Mouse (Mus musculus): ENCODE data around the gene Slc29a1. TPM values are rescaled to one million over a fixed set of nuclear protein-coding genes. Genes with fewer than 3 reads are reported as not detected.
A peak's percentile ranks its signal among the peaks of the same experiment; 100 is the strongest.

The Slc29a1 gene
- 358 and 385 TPM in 2 replicates for polyA plus RNA-seq (2012; rRNA removed)

GRCm38 (mm10) chr17:45599446-45600242 lies at the start of gene Slc29a1:
Gene Slc29a1, minus strand, starts transcription at chr17:45599606.
- no peak within 1 kb of the TSS for H3K4me3 ChIP-seq (ENCODE audit: control insufficient read depth, insufficient read depth, low read length)
- TF ChIP-seq POLR2A (IDR thresholded peaks at IDR 0.05; ENCODE audit: control insufficient read depth, extremely low read depth, insufficient read depth, low read length, poor library complexity): no peak
- TF ChIP-seq CTCF (IDR thresholded peaks at IDR 0.05; ENCODE audit: borderline replicate concordance, control insufficient read depth, extremely low read depth, insufficient read depth, low read length, poor library complexity): no peak
- DNase-seq: no peak
- H3K27me3 ChIP-seq (ENCODE audit: control insufficient read depth, insufficient read depth, low read length): no peaks in the 10 kb centered on the region
- H3K4me1 ChIP-seq (replicated peaks; ENCODE audit: control insufficient read depth, insufficient read depth, low read length): peaks cover 28% of the 10 kb centered on the region
- no peak within 1 kb of the TSS for H3K27ac ChIP-seq (ENCODE audit: control insufficient read depth, insufficient read depth, low read length)
- 28% methylated on average over 32 of the region's 32 CpGs for WGBS
- no peaks in the 10 kb centered on the region for H3K36me3 ChIP-seq (ENCODE audit: control insufficient read depth, insufficient read depth, low read length)

- Histone ChIP-seq H3K4me3 (ENCODE audit: control insufficient read depth, insufficient read depth, low read length) (no peak overlapping the region), H3K4me1 (replicated peaks; ENCODE audit: control insufficient read depth, insufficient read depth, low read length) (peaks cover 8% of the 10 kb centered on the region), H3K36me3 (ENCODE audit: control insufficient read depth, insufficient read depth, low read length) (no peaks in the 10 kb centered on the region), H3K27me3 (ENCODE audit: control insufficient read depth, insufficient read depth, low read length) (no peaks in the 10 kb centered on the region), H3K27ac (ENCODE audit: control insufficient read depth, insufficient read depth, low read length) (no peak overlapping the region)
- DNase-seq: no peak
- no peak for TF ChIP-seq CTCF (IDR thresholded peaks at IDR 0.05; ENCODE audit: borderline replicate concordance, control insufficient read depth, extremely low read depth, insufficient read depth, low read length, poor library complexity)
- TF ChIP-seq POLR2A (IDR thresholded peaks at IDR 0.05; ENCODE audit: control insufficient read depth, extremely low read depth, insufficient read depth, low read length, poor library complexity): no peak
- WGBS: 97% methylated on average over 4 of the region's 4 CpGs
Measured at GRCm38 (mm10) chr17:45644185-45644584, 44.8 kb upstream of the Slc29a1 start.

GRCm38 (mm10) chr17:45642701-45643100 lies 43.3 kb upstream of the Slc29a1 start:
- Histone ChIP-seq H3K4me3 (ENCODE audit: control insufficient read depth, insufficient read depth, low read length) (no peak overlapping the region), H3K27ac (ENCODE audit: control insufficient read depth, insufficient read depth, low read length) (no peak overlapping the region), H3K27me3 (ENCODE audit: control insufficient read depth, insufficient read depth, low read length) (no peaks in the 10 kb centered on the region), H3K36me3 (ENCODE audit: control insufficient read depth, insufficient read depth, low read length) (no peaks in the 10 kb centered on the region), H3K4me1 (replicated peaks; ENCODE audit: control insufficient read depth, insufficient read depth, low read length) (peaks cover 20% of the 10 kb centered on the region)
- peak; percentile 79 for DNase-seq
- WGBS: 28% methylated on average over 12 of the region's 12 CpGs
- peak; percentile 70; the same call in 1 of the 2 replicates for TF ChIP-seq CTCF (IDR thresholded peaks at IDR 0.05; ENCODE audit: borderline replicate concordance, control insufficient read depth, extremely low read depth, insufficient read depth, low read length, poor library complexity)
- TF ChIP-seq POLR2A (IDR thresholded peaks at IDR 0.05; ENCODE audit: control insufficient read depth, extremely low read depth, insufficient read depth, low read length, poor library complexity): no peak

- Histone ChIP-seq H3K36me3 (ENCODE audit: control insufficient read depth, insufficient read depth, low read length) (no peaks in the 10 kb centered on the region), H3K27ac (ENCODE audit: control insufficient read depth, insufficient read depth, low read length) (no peak overlapping the region), H3K4me1 (replicated peaks; ENCODE audit: control insufficient read depth, insufficient read depth, low read length) (peaks cover 24% of the 10 kb centered on the region), H3K27me3 (ENCODE audit: control insufficient read depth, insufficient read depth, low read length) (no peaks in the 10 kb centered on the region), H3K4me3 (ENCODE audit: control insufficient read depth, insufficient read depth, low read length) (no peak overlapping the region)
- TF ChIP-seq CTCF (IDR thresholded peaks at IDR 0.05; ENCODE audit: borderline replicate concordance, control insufficient read depth, extremely low read depth, insufficient read depth, low read length, poor library complexity) (no peak), POLR2A (IDR thresholded peaks at IDR 0.05; ENCODE audit: control insufficient read depth, extremely low read depth, insufficient read depth, low read length, poor library complexity) (no peak)
- 97% methylated on average over 8 of the region's 8 CpGs for WGBS
- no peak for DNase-seq
Measured at GRCm38 (mm10) chr17:45641981-45642380, 42.6 kb upstream of the Slc29a1 start.

GRCm38 (mm10) chr17:45638596-45639295 lies 39.3 kb upstream of the Slc29a1 start:
- TF ChIP-seq POLR2A (IDR thresholded peaks at IDR 0.05; ENCODE audit: control insufficient read depth, extremely low read depth, insufficient read depth, low read length, poor library complexity) (no peak), CTCF (IDR thresholded peaks at IDR 0.05; ENCODE audit: borderline replicate concordance, control insufficient read depth, extremely low read depth, insufficient read depth, low read length, poor library complexity) (0 out of 2 replicates have a peak, but pooled peaks have one; percentile 41)
- Histone ChIP-seq H3K4me1 (replicated peaks; ENCODE audit: control insufficient read depth, insufficient read depth, low read length) (peaks cover 37% of the 10 kb centered on the region), H3K36me3 (ENCODE audit: control insufficient read depth, insufficient read depth, low read length) (no peaks in the 10 kb centered on the region), H3K27me3 (ENCODE audit: control insufficient read depth, insufficient read depth, low read length) (no peaks in the 10 kb centered on the region), H3K27ac (ENCODE audit: control insufficient read depth, insufficient read depth, low read length) (peak overlapping the region; percentile 92), H3K4me3 (ENCODE audit: control insufficient read depth, insufficient read depth, low read length) (no peak overlapping the region)
- 21% methylated on average over 16 of the region's 16 CpGs for WGBS
- peak; percentile 77 for DNase-seq

GRCm38 (mm10) chr17:45634033-45634432 lies 34.6 kb upstream of the Slc29a1 start:
- peaks cover 59% of the 10 kb centered on the region for H3K4me1 ChIP-seq (replicated peaks; ENCODE audit: control insufficient read depth, insufficient read depth, low read length)
- H3K36me3 ChIP-seq (ENCODE audit: control insufficient read depth, insufficient read depth, low read length): no peaks in the 10 kb centered on the region
- H3K27me3 ChIP-seq (ENCODE audit: control insufficient read depth, insufficient read depth, low read length): no peaks in the 10 kb centered on the region
- 91% methylated on average over 5 of the region's 5 CpGs for WGBS
- TF ChIP-seq POLR2A (IDR thresholded peaks at IDR 0.05; ENCODE audit: control insufficient read depth, extremely low read depth, insufficient read depth, low read length, poor library complexity) (no peak), CTCF (IDR thresholded peaks at IDR 0.05; ENCODE audit: borderline replicate concordance, control insufficient read depth, extremely low read depth, insufficient read depth, low read length, poor library complexity) (no peak)
- H3K4me3 ChIP-seq (ENCODE audit: control insufficient read depth, insufficient read depth, low read length): no peak overlapping the region
- no peak overlapping the region for H3K27ac ChIP-seq (ENCODE audit: control insufficient read depth, insufficient read depth, low read length)
- no peak for DNase-seq
